Mouse (Mus musculus): ENCODE measurements around the gene Nemp2.

The Nemp2 gene

DNA sequence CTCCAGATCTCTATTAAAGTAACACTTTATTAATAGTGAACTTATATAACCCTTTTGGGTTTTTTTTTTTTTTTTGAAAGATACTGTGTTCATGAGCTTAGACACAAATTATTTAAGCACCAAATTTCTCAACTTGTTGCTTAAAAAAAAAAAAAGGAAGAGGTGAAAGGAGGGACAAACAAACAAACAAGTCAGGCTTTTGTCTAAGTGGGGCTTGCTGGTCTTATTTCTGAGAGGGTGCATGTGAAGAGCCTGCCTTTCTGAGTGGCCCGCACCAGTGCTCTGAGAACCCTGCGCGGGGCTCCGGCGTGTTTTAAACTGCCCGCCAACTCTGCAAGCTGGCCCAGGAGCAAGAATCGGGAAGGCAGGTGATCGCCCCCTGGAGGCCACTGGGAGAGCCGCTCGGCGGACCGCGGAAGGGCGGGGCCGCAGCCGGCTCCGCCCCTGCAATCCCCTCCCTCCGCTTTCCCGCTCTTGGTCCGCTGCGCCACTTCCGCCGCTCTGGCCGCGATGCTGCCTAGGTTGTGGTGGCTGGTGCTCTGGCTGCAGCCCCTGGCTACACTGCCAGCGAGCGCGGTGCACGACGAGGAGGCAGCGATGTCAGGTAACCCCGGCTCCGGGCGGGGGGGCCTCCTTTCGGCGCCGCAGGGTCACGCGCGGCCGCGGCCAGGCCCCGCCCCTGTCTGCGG is at the start of gene Nemp2:
Gene Nemp2, plus strand, starts transcription at position 456 of the 689 bp plus-strand sequence.
- peak; percentile 65 for DNase-seq (ENCODE audit: low read depth)

DNA sequence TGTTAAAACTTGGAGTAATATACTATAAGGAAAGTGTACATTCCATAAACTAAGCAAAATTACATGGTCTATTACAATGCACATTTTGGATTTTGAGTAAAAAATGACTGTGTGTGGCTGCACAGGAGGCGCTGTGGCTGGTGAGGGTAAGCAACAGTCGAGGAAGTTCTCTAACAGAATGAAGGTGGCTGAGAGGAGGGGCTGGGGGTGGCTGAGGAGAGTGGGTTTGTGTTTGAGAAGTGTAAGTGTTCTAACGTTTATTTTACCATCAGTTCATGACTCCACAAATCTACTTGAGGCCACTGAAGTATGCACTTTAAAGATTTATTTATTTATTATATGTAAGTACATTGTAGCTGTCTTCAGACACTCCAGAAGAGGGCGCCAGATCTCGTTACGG is 48.8 kb upstream of the Nemp2 start:
- DNase-seq (ENCODE audit: low read depth): no peak

DNA sequence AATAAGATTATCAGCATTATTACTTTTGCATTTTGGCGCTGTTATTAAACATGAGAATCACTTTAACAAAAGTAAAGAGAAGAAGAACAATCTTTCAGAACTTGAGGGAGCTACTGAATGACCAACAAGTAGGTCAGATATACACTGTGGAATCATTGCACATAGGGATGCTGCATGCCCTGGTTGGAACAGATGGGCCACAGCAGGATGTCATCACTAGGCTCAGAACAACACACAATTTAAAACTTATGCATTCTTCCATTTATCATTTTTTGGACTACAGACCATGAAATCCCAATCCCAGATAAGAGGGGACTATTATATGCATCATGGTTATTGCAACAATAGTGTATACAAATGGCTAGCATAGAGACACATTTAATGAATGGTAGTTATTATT is 47.6 kb upstream of the Nemp2 start:
- no peak for DNase-seq (ENCODE audit: low read depth)

DNA sequence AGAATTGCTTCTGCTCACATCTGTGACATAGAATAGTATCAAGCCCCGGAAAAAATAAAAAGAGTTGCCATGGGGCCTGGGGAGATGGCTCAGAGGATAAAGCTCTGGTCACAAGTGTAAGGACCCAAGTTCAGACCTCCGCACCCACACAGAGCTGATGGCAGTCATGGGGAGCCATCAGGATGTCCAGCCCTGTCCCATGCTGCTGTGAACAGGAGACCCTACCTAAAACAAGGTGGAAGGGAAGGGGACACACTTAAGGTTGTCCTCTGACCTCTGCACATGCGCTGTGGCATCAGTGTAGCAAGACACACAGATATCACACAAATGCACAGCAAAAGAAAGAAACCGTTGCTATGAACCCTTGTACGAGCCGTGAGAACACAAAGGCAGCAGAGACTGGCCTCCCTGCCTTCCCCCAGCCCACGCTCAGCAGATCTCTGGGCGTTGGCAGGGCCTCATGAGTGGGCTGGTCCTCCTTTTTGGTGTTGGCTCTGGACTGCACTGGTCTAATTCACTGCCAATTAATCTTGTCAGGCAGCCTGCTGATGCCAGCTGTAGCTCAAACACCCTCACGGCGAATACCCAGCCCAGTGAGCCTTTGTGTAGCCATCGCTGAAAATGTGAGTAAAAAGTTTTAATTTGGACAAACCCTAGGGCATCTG is 33.4 kb upstream of the Nemp2 start:
- DNase-seq (ENCODE audit: low read depth): no peak

GRCm38 (mm10) chr1:52597761-52598160 is 32.7 kb upstream of the Nemp2 start:
- peak; percentile 34 for DNase-seq (ENCODE audit: low read depth)

DNA sequence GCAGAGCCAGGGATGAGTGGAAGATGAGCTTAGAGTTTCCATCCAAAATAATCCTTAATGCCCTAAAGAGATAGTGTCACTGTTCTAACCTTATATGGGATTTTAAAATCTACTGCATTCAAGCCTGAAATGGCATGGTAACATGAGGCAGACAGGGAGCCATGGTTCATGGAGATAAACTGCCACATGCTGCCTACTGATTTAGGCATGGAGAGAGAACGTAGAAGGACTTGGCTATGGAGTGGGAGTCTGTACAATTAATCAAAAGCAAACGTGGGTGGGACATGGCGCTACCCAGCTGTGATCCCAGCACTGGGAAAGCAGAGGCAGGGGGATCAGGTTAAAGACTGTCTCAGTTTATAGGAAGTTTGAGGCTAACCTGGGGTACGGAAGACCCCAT is 32.1 kb upstream of the Nemp2 start:
- DNase-seq (ENCODE audit: low read depth): no peak

DNA sequence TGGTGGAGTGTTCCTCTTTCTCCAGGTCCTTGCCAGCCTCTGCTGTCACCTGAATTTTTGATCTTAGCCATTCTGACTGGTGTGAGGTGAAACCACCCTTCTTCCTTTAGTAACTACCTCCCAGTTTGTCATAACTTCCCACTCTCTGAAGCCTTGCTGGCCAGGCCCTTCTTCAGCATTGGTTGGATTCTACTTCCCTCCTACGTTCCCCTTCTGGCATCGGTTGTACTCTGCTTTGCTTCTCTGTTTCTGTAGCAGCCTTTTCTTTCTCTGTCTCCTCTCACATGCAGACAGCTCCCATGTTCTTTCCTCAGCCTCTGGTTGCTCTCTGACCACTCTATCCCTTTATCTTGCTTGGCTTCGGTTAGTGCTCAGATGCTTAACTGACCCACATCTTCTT is 29.0 kb upstream of the Nemp2 start:
- DNase-seq (ENCODE audit: low read depth): no peak

- DNase-seq (ENCODE audit: low read depth): no peak
Measured at GRCm38 (mm10) chr1:52607700-52608099, 22.8 kb upstream of the Nemp2 start.

- DNase-seq (ENCODE audit: low read depth): no peak
Measured at GRCm38 (mm10) chr1:52608486-52608885, 22.0 kb upstream of the Nemp2 start.

DNA sequence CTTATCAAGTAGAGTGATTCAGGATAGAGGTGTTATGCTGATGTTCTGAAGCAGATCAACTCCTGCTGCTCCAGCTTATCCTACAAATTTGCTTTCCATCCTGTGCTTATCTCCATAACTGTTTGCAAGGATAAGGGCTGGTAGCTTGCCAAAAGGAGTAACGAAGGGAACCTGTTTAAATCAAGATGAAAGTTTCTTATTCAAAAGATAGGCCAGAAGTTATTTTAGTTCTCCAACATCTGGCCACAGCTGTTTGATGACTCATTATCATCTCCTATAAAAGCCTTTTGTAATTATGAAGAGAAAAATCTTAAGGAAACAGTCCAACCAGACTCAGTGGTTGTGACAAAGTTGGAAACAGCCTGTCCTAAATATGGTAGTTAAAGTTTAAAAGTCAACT is 12.3 kb upstream of the Nemp2 start:
- no peak for DNase-seq (ENCODE audit: low read depth)

GRCm38 (mm10) chr1:52620442-52620841 is 10.1 kb upstream of the Nemp2 start:
- DNase-seq (ENCODE audit: low read depth): no peak

- peak; percentile 43 for DNase-seq (ENCODE audit: low read depth)
Measured at GRCm38 (mm10) chr1:52630937-52631299, 415 bp downstream of the Nemp2 start.

DNA sequence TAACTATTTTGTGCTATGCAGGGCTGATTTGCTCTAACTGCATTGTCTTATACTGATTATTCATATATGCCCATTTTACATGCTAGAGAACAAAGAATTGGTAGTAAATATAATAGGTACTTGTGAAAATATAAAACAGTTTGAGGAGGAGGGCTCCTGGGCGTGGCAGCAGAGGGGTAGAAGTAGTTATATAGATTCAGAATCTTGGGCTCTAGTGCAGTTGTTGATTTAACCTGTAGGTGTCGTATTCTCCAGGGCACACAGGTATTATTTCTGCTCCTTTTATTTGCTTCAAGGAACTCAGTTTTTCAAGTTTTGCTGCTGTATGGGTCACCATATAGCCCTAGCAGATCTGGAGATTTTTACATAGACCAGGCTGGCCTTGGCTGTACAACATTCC is 1.1 kb downstream of the Nemp2 start:
- DNase-seq (ENCODE audit: low read depth): no peak

DNA sequence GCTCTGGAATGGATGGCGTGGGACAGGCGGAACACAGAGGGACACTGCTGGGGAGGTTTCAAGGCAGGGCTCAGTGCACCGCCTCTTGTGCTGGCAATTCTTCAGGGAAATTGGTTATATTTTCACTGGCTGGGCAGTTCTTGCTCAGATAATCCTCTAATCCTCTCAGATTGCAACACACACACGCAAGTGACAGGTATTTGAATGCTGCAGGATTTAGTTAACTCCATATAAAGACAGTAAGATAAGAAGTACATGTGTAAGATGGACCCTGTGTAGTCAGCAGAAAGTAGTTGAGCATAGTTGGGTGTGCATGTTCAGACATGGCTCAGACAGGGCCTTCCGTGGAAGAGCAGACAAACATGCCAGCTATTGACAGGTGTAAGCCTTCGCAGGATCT is 3.7 kb downstream of the Nemp2 start:
- no peak for DNase-seq (ENCODE audit: low read depth)

- no peak for DNase-seq (ENCODE audit: low read depth)
Measured at GRCm38 (mm10) chr1:52635932-52636331, 5.4 kb downstream of the Nemp2 start.

GRCm38 (mm10) chr1:52638101-52638500 is 7.6 kb downstream of the Nemp2 start:
- DNase-seq (ENCODE audit: low read depth): no peak

DNA sequence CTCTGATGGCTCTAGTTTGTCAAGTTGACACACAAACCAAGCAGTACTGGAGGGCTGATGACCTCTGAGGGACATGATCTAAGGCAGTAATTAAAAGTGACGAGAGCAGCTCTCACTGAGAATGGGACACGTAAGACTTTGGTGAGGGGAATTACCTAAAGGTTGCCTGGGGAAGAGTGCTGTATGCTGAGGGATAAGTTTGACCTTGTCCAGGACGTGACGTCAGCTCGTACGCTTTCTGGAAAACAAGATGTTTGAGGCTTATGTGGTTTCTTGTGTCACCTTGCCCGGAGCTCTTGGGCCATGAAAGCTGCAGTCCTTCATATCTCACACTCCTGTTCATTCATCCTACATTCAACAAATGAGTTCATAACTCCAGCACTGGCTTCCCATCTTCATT is 8.6 kb downstream of the Nemp2 start:
- DNase-seq (ENCODE audit: low read depth): no peak

- no peak for DNase-seq (ENCODE audit: low read depth)
Measured at GRCm38 (mm10) chr1:52640266-52640665, 9.8 kb downstream of the Nemp2 start.

GRCm38 (mm10) chr1:52640736-52641135 is 10.2 kb downstream of the Nemp2 start:
- DNase-seq (ENCODE audit: low read depth): no peak

DNA sequence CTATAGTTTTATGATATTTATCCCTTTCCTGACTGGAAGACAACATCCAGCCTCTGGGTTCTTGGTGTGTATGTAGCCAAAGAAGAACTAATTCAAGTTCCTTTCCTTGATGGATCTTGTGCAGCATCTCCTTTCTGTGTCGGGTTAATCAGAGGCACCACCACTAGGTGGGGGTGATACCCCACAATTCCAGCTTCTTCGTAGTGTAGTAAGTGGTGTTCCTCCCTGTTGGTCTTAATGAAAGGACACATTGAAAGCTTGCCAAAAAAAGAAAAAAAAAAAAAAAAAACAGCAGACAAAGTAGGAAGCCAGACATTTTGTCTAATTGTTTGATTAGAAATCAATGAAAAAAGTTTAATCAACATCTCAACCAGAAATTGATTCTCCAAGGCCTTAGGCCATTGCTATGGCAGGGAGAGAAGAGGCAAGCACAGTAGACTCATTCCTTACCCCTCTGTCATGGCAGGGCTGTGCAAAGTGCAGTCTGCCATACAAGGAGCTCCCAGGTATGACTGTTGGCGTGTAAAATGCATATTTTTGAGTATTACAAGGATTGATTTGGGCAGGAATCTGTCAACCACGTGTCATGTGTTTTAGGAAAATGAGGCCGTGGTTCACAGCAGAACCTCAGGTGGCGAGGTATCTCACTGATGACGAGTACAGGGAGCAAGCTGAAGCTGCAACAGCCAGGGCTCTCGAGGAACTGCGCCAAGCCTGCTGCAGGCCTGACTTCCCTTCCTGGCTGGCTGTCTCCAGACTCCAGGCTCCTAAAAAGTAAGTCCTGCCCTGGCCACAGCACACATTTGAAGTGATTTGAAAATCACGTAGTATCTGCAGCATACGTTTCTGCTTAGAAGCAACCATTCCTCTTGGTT is 17.9 kb downstream of the Nemp2 start:
- DNase-seq (ENCODE audit: low read depth): no peak

DNA sequence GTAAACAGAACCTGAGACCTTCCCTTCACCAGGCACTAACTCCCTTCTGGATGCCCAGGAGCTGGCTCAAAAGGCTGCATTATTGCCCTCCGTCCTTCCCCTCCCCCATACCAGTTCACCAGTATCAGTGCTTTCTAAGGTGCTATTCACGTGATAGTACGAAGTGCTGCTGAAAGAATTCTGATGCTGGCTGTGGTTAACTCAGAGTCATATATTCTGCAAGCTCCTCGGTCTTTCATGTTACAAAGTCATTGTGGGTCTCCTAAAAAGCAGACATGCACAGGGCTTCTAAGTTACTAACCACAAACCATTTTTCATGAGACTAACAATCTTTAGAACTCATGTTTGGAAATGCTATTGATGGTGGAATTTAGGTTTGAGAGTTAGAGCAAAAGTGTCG is 19.6 kb downstream of the Nemp2 start:
- DNase-seq (ENCODE audit: low read depth): no peak

DNA sequence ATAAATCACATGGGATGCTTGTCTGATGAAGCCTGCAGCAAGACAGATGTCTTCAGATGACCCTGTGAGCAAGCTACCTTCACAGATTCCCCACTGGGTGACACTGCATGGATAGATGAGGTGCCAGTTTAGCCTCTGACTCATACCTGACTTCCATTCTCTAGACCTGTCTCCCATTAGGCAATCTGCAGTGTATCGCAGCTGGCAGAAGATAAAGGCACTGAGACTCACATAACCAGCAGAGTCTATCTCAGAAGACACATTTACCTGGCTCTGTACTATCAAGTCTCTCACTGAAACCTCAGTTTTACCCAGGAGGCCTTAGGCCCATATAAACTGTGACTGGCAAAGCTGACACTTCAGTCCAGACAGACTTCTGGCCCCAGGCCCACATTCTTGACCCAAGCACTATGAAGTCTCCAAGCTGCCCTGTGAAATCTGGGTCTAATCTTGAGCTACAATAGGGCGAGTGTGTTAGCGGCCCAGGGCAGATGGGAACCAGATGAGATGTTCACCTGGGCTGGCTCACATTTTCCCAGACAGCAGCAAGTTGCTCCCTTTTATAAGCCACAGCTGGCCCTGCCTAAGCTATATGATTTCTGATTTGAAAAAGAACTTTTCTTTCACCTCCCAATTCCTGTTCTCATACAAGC is 22.2 kb downstream of the Nemp2 start:
- DNase-seq (ENCODE audit: low read depth): no peak

DNA sequence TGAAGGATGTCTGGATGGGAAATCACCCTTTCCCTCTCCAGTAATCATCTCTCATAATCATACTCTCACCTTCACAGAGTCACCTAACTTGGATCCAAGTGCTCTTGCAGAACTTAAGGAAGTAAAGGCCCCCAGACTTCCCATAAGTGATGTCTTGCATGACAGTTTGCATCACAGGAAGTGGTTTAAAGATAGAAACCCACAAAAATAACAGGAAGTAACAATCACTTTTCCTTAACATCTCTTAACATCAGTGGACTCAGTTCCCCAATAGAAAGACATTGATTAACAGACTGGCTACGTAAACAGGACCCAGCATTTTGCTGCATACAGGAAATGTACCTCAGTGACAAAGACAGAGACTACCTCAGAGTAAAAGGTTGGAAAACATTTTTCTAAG is 22.9 kb downstream of the Nemp2 start:
- DNase-seq (ENCODE audit: low read depth): no peak

Data from c-Kit-positive CD71-positive TER-119-negative erythroid progenitor cells, embryonic 14.5 days (primary cell).